Mouse (Mus musculus) spleen, postnatal 10 days (tissue): ENCODE data around the gene Cyp11a1.

Source experiments
- DNase-seq, 2 experiments: peaks; one replicate each; pipeline ENCODE4 v3.0.0; 2021 to 2022; ENCODE audit warnings: low spot score in 2 of 2

Gene Cyp11a1

DNA sequence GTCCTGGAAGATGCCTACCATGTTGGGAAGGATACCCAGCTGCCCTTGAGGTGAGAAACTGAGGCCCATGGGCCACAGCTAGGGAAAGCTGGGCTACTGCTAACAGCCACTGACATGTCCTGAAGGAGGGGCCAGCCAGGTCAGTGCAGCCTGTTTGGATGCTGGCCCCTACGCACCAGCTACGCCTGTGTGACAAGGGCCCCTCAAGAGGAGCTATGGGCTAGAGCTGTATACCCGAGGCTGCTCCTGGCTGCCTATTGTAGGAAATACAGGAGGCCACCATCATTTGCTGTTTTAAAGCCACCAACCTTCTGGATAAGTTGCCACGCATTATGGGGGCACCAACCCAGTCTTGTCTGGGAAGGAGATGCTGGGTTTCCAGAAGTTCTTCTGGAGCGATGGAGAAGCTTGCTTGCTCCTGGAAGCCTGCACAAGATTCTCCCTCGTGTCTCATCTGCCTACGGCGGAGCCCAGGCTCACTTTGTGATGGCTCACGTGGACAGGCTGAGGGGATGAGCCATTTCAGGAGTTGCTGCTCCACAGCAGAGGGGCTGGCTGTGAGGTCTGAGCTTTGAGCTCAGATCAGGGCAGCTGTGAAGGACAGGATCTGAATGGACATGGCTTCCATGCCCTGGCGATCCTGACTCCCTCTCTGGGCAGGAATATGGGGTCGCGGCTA is 2.3 kb downstream of the Cyp11a1 start:
- no peak for DNase-seq

DNA sequence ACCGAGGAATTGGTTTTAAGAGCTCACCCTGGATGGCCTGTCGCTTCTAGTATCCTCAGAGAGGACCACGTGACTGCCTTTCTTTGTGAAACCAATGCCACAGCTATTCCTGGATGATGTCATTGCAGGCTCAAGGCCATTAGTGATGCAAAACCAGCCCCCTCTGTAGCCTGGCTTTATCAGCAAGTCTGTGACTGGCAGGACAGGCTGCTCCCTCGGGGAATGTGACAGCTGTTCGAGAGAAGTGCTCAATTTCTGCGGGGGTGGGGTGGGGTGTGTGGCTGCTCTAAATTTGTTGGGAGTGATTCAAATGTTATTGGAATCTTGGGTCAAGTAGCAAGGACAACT is 2.8 kb downstream of the Cyp11a1 start:
- peak in 1 of 2 experiments; percentile 35 for DNase-seq

DNA sequence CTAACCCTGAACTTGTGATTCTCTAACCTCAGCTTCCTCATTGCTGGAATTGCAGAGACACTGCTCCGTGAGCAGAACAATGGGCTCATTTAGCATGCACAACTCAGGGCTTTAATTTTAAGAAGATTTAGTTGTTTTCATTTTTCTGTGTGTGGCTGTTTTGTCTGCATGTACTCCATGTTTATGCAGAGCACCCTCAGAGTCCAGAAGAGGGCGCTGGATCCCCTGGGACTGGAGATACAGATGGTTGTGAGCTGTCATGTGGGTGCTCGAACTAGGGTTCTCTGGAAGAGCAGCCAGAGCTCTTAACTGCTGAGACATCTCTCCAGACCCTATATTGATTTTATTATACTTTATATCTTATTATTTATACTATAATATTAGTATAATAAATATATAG is 3.4 kb downstream of the Cyp11a1 start:
- no peak for DNase-seq

DNA sequence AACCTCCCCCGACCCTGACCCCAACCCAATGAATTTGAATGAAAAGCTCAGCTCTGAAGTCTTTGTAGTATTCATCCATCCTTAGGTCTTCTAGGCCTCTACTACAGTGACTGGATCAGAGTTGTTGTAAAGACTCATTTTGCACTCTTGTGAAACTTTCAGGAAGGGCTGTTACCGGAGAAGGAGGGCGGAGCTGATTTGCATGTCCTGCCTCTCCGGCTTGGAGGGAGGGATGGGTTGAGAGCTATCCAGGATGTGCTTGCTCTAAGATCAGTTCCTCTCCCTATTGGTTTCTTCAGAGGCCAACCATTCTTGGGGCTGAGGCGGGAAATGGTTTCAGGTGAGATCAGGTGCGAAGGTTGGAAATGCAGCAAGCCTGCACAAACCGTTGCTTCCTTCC is 4.8 kb downstream of the Cyp11a1 start:
- DNase-seq = no peak

DNA sequence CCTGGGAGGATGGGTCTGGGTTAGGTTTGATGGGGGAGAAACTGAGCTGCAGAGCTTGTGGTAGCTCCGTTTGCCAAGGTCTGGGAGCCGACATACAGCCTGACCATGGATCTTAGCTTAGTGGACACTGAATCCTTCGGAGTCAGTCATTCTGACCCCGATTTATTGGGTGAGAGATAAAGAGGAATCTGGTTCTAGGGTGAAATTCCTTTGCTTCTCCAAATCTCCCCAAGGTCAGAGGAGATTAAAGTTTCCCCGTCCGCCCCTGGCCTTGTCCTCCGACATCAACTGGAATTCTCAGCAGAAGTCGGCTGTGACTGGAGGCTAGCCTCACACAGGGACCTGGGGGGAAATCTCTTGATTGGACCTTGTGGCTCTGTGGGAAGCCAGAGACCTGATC is 5.3 kb downstream of the Cyp11a1 start:
- no peak for DNase-seq

DNA sequence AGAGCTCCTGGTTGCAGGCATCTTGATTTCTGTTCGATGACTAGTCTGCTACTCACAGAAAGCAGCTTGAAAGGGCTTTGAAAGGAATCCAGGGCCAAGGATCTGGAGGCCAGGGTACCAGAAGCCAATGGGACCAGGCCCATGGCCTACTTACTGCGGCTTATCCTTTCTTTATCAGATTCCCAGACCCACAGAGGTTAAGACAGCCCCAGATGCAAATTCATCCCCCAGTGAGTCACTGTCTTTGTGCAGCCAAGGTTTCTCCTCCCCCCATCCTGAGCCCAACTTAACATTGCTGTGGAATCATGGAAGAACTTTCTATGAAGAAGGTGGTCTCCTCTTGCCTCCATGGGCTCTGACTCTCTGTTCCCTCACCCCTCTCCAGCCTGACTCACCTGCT is 6.3 kb downstream of the Cyp11a1 start:
- no peak for DNase-seq

DNA sequence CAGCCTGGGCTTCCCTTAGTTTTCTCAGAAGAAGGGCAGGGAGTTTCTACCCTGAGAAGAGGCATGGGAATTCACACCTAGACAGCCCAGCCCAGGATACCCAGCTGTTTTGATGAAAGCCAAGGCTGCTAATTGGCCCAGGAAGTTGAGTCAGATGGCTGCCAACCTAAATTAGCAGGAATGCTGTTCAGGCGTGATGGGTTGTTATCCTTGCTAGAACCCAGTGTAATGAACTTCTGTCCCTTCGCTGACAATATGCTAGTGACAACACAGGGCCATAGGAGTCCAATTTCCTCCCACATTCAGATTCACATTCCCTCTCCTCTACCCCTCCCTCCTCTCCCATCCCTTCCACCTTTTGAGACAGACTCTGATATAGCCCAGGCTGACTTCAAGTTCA is 6.7 kb downstream of the Cyp11a1 start:
- DNase-seq = no peak

DNA sequence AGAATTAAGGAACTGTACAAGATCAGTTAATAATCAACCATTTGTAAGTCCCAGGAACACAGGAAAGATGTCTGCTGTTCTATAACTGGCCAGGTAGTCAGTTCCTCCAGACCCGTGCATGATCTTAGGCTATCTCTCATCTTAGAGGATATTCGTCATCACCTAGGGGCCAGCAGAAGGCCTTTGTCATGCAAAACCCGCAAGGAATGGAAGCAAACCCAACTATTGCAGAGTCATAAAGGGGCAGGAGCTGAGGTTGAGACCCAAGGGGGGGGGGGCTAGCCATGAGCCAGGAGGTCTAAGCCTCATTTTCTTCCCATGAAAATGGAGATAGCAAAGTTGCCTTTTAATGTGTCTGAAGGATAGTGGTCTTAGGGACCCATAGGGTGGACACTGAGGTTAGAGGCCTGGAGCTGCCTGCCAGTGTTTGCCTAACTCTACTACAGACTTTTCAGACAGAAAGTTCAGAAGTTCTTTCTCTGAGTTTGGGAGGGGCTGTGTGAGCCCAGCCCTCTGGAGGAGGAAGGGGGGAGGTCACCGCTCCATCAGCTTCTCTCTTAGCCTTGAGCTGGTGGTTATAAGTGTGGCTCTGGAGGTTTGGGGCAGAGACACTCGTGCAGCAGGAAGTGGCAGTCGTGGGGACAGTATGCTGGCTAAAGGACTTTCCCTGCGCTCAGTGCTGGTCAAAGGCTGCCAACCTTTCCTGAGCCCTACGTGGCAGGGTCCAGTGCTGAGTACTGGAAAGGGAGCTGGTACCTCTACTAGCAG is 8.4 kb downstream of the Cyp11a1 start:
- no peak for DNase-seq

DNA sequence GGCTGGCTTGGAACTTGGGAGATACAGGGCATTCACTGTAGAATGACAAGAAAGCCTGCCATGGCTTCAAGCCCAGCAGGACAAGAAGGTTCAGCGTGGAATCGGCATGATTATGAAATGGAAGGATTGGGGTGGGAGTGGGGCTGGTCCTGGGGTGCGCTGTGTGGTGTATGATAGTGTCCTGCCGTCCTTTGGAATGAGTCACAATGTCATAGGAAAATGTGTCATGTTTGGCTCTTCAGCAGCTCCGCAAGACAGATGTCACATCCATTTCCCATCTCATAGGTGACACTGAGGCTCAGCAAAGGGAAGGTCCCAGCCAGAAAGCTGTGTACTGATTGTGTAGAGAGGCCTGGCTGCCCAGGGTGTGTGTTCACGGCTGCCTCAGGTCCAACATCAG is 9.6 kb downstream of the Cyp11a1 start:
- DNase-seq = no peak

DNA sequence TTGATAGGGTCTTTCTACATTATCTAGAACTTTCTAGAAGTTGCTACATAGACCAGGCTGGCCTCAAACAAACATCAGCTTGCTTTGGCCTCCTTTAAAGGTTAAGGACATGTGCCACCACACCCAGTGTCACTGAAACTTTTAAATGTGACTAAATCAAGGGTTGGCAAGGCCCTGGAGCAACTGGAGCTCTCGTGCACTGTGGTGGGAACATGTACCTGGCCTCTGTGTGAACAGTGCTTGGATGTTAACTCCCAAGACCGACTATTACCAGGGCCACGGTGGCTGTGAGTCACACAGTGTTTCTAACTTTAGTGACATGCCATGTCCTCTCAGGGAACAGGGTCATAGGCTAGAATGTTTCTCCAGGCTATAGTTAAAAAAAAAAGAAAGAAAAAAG is 10.8 kb downstream of the Cyp11a1 start:
- no peak for DNase-seq

DNA sequence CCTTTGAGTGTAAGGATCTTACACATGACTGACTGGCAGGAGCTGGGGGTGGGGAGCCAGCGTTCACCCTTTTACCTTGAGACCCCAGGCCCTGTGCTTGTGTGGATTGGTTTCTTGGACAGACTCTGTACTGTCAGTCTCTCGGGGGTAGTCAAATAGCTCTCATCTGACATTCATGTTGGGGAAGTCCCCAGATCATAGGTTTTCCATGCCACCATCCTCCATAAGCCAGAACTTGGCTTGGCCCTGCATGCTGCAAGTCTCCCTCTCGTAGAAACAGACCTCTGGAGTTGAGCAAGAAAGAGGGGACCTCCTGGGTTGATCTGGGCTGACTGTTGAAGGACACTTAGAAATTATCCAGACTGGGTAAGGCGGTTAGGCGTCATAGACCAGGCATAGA is 12.2 kb downstream of the Cyp11a1 start:
- no peak for DNase-seq

DNA sequence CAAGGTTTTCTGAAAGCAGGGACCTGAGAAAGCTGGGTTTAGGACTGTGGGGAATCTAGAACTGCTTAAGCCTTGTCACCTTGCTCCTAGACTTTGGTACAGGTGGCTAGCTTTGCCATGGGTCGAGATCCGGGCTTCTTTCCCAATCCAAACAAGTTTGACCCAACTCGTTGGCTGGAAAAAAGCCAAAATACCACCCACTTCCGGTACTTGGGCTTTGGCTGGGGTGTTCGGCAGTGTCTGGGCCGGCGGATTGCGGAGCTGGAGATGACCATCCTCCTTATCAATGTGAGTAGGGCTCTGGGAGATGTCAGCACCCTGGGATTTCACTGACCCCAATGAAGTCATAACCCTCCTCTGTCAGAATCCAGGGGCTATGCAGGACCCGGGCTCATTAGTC is 19.8 kb downstream of the Cyp11a1 start:
- DNase-seq = no peak

DNA sequence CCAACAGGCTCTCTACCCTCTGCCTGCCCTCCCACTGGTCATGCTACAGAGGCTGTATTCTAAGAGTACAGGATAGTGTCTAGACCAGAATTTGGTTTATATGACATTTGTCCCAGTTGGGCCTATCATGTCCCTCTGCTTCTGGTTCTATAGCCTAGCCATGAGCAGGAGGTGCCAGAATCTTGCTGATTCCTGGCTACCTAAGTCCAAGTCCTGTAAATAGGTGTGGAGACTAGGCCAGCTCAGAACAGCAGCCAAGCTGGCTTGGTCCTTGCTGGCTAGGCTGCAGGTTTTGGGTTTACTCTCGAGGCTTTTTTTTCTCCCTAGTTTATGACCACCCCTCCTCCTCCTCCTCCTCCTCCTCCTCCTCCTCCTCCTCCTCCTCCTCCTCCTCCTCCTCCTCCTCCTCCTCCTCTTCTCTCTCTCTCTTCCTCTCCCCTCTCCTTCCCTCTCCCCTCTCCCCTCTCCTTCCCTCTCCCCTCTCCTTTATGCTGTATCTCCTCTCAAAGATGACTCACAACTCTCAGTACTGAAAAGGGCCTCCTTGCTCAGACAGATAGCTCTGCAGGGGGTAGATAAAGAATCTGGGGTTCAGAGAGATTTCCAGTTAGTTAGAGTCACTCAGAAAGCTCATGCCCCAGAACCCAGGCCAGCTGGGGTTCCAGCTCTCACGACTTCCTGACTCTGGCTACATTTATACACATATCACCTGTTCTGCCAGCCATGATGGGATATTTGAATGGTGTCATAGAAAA is 21.4 kb downstream of the Cyp11a1 start:
- no peak for DNase-seq

DNA sequence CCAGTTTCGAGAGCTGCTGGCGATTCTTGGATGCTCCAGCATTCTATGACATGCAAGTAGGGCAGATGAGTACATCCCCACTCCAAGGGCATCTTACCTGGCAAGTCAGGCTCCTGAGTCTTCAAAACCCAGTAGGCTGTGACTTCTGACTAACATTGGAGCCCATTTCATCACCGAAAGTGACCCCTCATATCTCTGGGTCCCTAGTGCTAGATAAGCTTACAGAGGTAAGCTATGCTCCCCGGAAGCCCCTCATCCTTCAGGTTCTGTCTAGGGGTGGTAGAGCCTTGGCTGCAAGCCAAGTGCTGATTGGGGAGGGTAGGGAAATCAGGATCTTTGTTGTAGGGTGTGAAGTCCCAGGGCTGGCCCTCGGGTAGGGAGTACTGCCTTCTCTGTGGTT is 22.6 kb downstream of the Cyp11a1 start:
- no peak for DNase-seq

DNA sequence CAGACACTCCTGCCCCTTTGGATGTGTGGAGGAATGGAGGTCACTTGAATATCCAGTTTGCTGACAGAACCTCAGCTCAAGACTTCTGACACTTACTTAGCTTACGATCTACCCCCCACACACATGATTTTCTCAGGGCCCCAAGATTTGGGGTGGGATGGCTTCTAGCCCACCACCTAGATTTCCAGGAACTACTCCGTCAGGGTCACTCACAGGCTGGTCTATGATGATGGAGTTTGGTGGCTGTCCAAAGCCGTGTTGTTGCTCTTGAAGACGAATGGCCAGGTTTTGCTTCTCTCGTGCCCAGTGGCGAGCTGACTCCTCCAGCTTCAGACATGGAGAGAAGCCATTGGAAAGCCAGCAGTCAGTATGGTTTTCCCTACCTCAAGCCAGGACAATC is 23.4 kb downstream of the Cyp11a1 start:
- no peak for DNase-seq

DNA sequence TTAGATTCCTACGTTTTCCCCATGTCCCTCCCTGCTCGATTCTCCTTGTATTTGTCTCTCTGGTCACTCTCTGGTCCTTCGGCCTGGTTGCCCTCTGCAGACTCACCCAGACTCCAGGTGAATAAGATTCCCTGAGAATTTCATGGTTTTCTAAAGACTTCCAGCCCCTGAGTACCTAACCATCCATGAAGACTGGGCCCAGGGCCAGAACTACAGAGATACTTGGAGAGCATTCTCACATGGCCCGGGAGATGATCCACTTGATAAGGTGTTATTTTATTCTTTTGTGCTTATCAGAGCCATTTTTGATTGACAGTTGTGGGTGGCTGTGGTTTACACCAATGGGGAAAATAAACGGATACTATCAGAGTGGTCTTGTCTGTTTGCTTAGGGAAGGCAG is 25.7 kb downstream of the Cyp11a1 start:
- no peak for DNase-seq

DNA sequence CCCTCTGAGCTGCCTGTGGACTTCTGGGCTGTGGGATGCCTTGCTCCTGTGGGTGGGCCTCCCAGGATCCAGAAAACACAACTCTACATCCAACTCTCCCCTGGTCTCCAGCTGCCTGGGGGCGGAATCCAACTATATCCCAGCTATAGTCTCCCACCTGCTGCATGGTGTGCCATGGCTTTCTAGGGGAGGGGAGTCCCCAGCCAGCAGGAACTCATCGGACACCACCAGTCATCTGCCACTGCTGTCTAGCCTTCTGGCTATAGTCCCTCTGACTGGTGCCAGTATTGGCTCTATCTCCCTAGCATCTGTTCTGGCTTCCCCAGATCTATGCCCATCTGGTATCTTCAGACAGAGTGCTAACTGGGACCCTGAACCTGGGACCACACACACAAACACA is 29.3 kb downstream of the Cyp11a1 start:
- DNase-seq = no peak

DNA sequence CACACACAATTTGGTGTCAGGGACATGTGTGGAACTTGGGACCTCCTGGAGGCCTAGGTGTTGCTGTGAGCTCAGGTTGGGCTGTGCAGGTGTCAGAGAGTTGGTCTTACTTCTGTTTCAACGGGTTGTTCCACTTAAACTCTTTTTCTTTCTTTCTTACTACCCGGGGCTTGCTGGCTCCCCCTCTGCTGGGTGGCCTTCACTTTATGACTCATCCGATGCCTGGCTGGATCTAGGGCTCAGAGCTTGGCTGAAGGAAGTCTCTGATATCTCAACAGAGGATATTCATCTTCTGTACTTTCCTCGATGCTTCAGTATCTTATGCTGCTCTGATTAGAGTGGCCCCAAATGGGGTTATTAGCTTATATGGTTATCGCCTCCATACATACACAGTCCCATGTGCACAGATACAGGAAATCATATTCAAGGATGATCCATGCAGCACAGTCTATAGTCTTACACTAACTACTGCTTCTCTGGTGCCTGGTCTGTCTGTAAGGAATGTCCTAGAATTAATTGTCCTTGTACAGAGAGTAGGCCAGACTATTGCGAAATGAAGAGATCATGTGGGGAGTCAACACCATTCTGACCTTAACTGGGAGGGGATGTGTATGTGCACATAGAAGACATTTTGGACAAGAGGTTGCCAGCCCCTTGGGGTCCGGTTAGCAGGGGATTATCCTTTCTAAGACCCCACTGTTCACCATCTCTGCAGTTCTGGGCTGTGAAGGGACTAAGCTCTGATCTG is 29.9 kb downstream of the Cyp11a1 start:
- DNase-seq = no peak

DNA sequence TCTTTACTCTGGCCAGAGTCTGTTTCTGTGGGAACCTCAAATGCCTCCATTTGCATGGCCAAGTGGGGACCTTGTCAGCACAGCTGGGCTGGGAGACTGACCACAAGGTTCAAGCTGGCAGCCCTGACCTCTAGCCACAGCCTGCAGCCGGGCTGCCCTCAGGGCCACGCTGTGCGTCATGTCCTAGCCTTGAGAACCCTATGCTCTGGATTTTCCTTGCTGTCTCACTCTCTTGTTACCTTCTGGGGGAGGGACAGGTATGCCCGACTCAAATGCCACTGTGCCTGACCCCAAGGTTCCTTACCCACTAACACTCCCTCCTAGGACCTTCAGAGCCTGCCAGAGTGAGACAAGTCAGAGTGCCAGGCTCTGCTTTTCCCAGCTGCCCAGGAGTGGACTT is 30.8 kb downstream of the Cyp11a1 start:
- DNase-seq = no peak

DNA sequence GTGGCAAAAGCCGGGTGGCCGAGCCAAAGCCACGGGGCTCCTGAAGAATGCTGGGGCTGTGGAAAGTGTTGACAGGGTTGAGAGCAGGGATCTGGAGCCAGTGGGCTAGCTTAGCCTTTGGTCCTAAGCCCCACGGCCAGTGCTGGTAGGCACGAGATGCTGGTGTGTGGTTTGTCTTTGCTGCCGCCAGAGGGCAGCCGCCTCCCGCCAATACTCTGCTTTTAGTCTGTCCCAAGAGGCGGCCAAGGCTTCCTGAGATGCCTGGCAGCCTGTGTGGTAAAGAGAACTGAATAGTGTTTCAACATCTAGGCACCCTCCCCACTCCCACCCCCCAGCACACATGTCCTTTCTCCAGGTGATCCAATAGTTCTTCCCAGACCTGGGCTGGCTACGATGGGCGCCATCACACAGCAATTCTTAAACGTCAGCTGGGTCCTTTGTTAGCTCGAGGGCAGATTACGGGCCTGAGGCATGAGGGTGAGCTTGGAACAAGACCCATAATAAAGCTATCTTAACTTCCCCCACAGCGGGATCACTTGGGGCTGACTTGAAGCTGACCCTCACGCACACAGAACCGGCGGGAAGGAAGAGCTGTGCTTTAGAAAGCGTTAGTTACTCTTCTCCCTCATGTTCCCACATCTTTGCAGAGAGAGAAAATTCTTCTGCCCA is 32.4 kb downstream of the Cyp11a1 start:
- peak; percentile 47 to 76 for DNase-seq

DNA sequence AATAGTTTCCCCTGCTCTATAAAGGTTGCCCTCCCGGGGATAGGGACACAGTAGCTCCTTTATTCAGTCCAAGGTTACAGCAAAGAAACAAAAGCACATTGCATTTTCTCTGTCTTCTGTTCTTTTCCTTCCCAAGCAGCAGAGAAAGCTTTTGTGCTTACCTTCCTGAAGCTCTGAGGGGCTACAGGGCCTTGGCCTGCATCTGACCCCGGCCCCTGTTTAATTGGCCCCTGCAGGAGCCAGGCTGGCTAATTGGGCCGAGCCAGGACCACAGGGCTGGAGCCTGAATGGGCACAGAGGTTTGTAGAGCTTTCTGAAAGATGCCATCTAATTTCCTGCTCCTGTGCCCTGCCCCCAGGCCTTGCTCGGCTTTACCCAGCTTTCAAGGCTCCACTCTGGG is 34.8 kb downstream of the Cyp11a1 start:
- no peak for DNase-seq

DNA sequence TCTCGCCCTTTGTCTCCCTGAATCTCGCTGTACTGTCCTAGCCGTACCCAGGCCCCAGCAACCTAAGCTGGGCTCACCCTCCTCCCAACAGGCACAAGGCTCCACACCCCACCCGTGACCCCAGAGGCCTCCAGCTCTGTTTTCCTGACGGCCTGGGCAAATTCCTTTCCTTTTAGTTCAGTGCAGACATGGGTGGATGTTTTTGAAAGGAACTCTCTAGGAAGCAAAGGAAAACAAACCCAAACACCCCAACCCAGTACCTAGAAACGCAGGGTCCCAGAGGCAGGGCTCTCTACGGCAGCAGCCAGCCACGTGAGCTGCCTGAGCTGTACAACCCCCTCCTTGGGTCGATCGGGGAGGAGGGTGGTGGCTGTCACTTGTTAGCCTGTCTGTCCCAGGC is 36.2 kb downstream of the Cyp11a1 start:
- DNase-seq = no peak
